Mouse (Mus musculus) forelimb bud, embryonic 11.5 days (tissue): ENCODE measurements around the gene Gm49358.

ENCODE experiments used
- DNase-seq: peaks from one replicate; pipeline ENCODE4 v3.0.0-alpha.2; 2012; ENCODE audit warnings: low read depth, low spot score

The Gm49358 gene

GRCm38 (mm10) chr10:86872121-86872520, 108.3 kb downstream of the Gm49358 start:
- no peak for DNase-seq

GRCm38 (mm10) chr10:86872591-86872990, 108.8 kb downstream of the Gm49358 start:
- DNase-seq = no peak

- no peak for DNase-seq
These were observed 114.9 kb downstream of the Gm49358 start for GRCm38 (mm10) chr10:86878721-86879120.

GRCm38 (mm10) chr10:86880071-86880806, 116.5 kb downstream of the Gm49358 start:
- DNase-seq = no peak

- DNase-seq = no peak
These were observed 117.7 kb downstream of the Gm49358 start for GRCm38 (mm10) chr10:86881448-86881847.
